Mouse (Mus musculus) ovary, postnatal 14 days (tissue): ENCODE measurements around the gene Nr6a1.

ENCODE experiments used
- DNase-seq: peaks from one replicate; pipeline ENCODE4 v3.0.0; 2022; ENCODE audit warnings: low spot score

Nr6a1 gene

GRCm38 (mm10) chr2:38675366-38675969, 252.0 kb downstream of the Nr6a1 start:
- DNase-seq = no peak
